Mouse (Mus musculus): Measurements from ENCODE around the gene Nt5dc3. TPM values are rescaled to one million over a fixed set of nuclear protein-coding genes. Genes with fewer than 3 reads are reported as not detected.

Gene Nt5dc3
- polyA plus RNA-seq, 1 experiment from 2014 or later, result 0.99 TPM

DNA sequence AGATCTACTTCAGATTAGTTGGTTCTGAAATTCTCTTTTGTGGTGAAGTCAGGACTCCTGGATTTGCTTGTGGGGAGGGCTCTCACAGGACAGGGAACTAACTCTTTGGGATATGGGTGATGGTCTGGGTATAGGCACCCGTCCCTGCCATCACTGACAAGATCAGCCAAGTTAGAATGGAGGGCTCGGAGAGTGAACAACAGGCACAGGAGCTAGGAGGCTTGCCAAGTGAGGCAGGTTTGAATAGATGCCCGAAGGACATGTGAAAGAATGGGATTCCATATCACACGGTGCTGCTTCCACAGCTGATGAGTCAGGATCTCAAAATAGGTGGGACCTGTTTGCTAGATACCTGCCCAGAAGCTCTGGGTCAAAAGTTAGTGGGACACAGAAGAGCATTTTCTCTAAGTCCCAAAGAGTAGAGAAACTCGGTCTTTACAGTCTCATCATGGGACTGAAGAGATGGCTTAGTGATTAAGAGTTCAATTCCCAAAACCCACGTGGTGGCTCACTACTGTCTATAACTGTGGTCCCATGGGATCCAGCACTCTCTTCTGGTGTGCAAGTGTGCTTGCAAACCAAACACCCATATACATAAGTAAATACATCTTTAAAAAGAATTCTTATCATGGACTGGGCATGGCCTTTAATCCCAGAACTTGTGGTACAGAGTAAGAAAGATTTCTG lies 22.8 kb upstream of the Nt5dc3 start:
- DNase-seq (ENCODE audit: low spot score) (no peak), ATAC-seq (replicated peaks; ENCODE audit: low FRiP score, low read depth) (no peak)
- WGBS, result 85% methylated on average over 6 of the region's 6 CpGs
- Histone ChIP-seq H3K36me3 (ENCODE audit: insufficient read depth, low read length) (no peaks in the 10 kb centered on the region), H3K9ac (ENCODE audit: low read depth, low read length) (no peak overlapping the region), H3K27ac (no peak overlapping the region), H3K4me1 (replicated peaks; ENCODE audit: insufficient read depth, low read length) (no peaks in the 10 kb centered on the region), H3K27me3 (ENCODE audit: insufficient read depth, low read length) (no peaks in the 10 kb centered on the region), H3K4me2 (ENCODE audit: low read length) (no peak overlapping the region), H3K9me3 (replicated peaks; ENCODE audit: low read length) (no peaks in the 10 kb centered on the region), H3K4me3 (replicated peaks; ENCODE audit: low read depth, low read length) (no peak overlapping the region)
- TF ChIP-seq CTCF (IDR thresholded peaks at IDR 0.05; ENCODE audit: low read depth), result no peak

DNA sequence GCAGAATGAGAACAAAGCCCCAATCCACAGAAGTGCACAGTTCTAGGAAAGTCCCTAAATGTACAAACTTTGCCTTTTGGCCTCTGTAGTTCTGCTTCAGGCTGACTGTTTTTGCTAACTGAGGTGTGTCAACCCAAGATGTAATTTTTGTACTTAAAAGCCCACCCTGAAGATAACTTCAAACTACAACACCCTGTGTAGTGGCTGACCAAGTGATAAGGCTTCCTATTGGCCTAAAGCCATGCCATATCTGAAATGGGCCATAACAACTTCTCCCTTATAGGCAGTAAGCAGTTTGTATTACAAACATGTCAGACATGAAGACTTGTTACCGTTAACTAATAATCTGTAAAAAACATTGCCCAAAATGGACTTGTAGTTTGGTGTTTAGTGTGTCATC lies 21.1 kb upstream of the Nt5dc3 start:
- H3K27me3 ChIP-seq (ENCODE audit: insufficient read depth, low read length), result no peaks in the 10 kb centered on the region
- no peak overlapping the region for H3K9ac ChIP-seq (ENCODE audit: low read depth, low read length)
- H3K27ac ChIP-seq, result no peak overlapping the region
- no peaks in the 10 kb centered on the region for H3K36me3 ChIP-seq (ENCODE audit: insufficient read depth, low read length)
- WGBS, result 83% methylated on average over 1 of the region's 1 CpGs
- no peaks in the 10 kb centered on the region for H3K4me1 ChIP-seq (replicated peaks; ENCODE audit: insufficient read depth, low read length)
- H3K4me2 ChIP-seq (ENCODE audit: low read length), result no peak overlapping the region
- ATAC-seq (replicated peaks; ENCODE audit: low FRiP score, low read depth) (no peak), DNase-seq (ENCODE audit: low spot score) (no peak)
- no peaks in the 10 kb centered on the region for H3K9me3 ChIP-seq (replicated peaks; ENCODE audit: low read length)
- H3K4me3 ChIP-seq (replicated peaks; ENCODE audit: low read depth, low read length), result no peak overlapping the region
- no peak for TF ChIP-seq CTCF (IDR thresholded peaks at IDR 0.05; ENCODE audit: low read depth)

DNA sequence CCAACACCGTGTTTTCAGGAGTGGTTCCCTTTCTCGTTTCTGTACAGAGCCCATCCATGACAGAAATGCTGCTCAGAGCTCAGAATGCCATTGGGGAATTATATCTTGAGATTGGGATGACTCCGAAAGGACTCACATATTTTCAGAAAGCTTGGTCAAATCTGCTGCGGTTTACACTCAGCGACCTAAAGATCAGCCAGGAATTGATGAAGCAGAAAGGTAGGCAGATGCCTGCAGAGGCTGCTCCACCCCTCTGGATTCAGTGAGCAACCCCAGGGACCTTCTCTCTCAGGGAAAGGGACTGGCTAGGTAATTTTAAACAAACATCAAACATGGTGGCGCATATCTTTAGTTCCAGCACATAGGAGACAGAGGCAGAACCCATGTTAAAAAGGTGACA lies 20.6 kb upstream of the Nt5dc3 start:
- H3K4me2 ChIP-seq (ENCODE audit: low read length), result no peak overlapping the region
- H3K4me3 ChIP-seq (replicated peaks; ENCODE audit: low read depth, low read length), result no peak overlapping the region
- 81% methylated on average over 6 of the region's 6 CpGs for WGBS
- DNase-seq (ENCODE audit: low spot score) (no peak), ATAC-seq (replicated peaks; ENCODE audit: low FRiP score, low read depth) (no peak)
- no peak overlapping the region for H3K9ac ChIP-seq (ENCODE audit: low read depth, low read length)
- no peaks in the 10 kb centered on the region for H3K27me3 ChIP-seq (ENCODE audit: insufficient read depth, low read length)
- H3K27ac ChIP-seq, result no peak overlapping the region
- no peaks in the 10 kb centered on the region for H3K4me1 ChIP-seq (replicated peaks; ENCODE audit: insufficient read depth, low read length)
- no peaks in the 10 kb centered on the region for H3K36me3 ChIP-seq (ENCODE audit: insufficient read depth, low read length)
- no peak for TF ChIP-seq CTCF (IDR thresholded peaks at IDR 0.05; ENCODE audit: low read depth)
- H3K9me3 ChIP-seq (replicated peaks; ENCODE audit: low read length), result no peaks in the 10 kb centered on the region

DNA sequence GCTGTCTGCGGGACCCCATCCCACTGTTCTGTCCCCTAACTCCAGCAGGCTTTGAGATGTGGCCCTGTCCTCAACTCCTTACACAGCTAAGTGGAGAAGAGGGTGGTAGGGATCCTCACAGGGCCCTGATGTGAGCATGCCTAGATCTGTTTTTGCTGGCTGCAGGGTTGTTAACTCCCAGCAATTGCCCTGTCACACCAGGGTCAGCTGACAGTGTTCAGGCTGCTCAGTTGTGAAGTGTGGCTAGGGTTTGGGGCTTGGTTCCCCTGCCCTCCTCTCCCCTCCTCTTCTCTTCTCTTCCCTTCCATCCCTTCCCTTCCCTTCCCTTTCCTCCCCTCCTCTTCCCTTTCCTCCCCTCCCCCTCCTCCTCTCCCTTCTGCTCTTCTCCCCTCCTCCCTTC lies 17.6 kb upstream of the Nt5dc3 start:
- DNase-seq (ENCODE audit: low spot score), result no peak
- no peak for TF ChIP-seq CTCF (IDR thresholded peaks at IDR 0.05; ENCODE audit: low read depth)
- no peak overlapping the region for H3K9ac ChIP-seq (ENCODE audit: low read depth, low read length)
- no peaks in the 10 kb centered on the region for H3K27me3 ChIP-seq (ENCODE audit: insufficient read depth, low read length)
- ATAC-seq (replicated peaks; ENCODE audit: low FRiP score, low read depth), result no peak
- H3K27ac ChIP-seq, result no peak overlapping the region
- H3K4me3 ChIP-seq (replicated peaks; ENCODE audit: low read depth, low read length), result no peak overlapping the region
- no peaks in the 10 kb centered on the region for H3K9me3 ChIP-seq (replicated peaks; ENCODE audit: low read length)
- H3K36me3 ChIP-seq (ENCODE audit: insufficient read depth, low read length), result no peaks in the 10 kb centered on the region
- no peak overlapping the region for H3K4me2 ChIP-seq (ENCODE audit: low read length)
- WGBS, result 86% methylated on average over 1 of the region's 1 CpGs
- H3K4me1 ChIP-seq (replicated peaks; ENCODE audit: insufficient read depth, low read length), result no peaks in the 10 kb centered on the region

DNA sequence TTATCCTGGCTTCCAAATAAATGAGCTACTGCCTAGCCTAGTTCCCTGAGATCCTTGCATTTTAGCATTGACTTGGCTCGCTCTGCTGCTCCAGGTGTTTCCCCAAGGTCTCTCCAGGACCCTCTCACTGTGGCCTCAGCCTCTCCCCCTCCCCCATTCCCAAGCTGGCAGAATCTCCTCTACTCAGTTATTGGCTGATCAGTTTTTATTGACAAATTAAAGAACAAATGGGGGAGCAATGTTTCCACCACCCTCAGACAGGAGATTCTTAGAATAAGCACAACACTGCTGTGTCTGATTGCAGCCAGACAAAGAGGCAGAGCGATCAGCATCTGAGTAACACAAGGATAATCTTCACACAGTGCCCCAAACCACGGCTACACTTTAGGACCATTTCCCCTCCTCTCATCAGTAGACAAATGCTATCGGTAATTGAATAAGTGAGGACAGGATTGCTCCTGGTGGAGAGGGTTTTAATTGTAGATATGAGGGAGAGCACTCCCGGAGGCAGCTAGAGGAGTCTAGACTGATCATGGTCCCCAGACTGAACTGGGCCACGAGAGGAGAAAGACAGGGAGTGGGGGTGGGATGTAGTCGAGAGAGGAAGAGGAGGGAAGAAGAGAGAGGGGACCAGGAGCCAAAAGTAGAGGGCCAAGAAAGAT lies 17.0 kb upstream of the Nt5dc3 start:
- no peaks in the 10 kb centered on the region for H3K9me3 ChIP-seq (replicated peaks; ENCODE audit: low read length)
- H3K9ac ChIP-seq (ENCODE audit: low read depth, low read length), result no peak overlapping the region
- no peak overlapping the region for H3K4me3 ChIP-seq (replicated peaks; ENCODE audit: low read depth, low read length)
- no peaks in the 10 kb centered on the region for H3K4me1 ChIP-seq (replicated peaks; ENCODE audit: insufficient read depth, low read length)
- H3K36me3 ChIP-seq (ENCODE audit: insufficient read depth, low read length), result no peaks in the 10 kb centered on the region
- H3K4me2 ChIP-seq (ENCODE audit: low read length), result no peak overlapping the region
- H3K27me3 ChIP-seq (ENCODE audit: insufficient read depth, low read length), result no peaks in the 10 kb centered on the region
- WGBS, result 32% methylated on average over 7 of the region's 7 CpGs
- no peak overlapping the region for H3K27ac ChIP-seq
- DNase-seq (ENCODE audit: low spot score) (no peak), ATAC-seq (replicated peaks; ENCODE audit: low FRiP score, low read depth) (no peak)
- no peak for TF ChIP-seq CTCF (IDR thresholded peaks at IDR 0.05; ENCODE audit: low read depth)

DNA sequence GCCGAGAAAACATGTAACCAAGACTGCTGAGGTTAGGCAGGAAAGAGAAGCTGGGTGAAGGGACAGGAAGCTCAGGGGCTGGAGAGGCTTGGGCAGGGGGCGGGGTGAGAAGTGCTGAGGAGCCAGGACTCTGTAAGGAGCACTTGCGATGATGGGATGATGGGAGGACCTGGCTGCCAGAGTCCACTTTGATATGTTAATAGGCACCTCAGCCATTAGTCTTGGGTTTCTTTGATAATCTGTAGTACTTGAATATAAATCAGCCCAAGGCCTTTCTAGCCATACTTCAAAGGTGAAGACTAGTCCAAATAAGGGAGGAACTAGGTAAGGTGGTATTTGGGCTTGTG lies 16.4 kb upstream of the Nt5dc3 start:
- WGBS, result 55% methylated on average over 3 of the region's 3 CpGs
- no peaks in the 10 kb centered on the region for H3K4me1 ChIP-seq (replicated peaks; ENCODE audit: insufficient read depth, low read length)
- H3K9me3 ChIP-seq (replicated peaks; ENCODE audit: low read length), result no peaks in the 10 kb centered on the region
- ATAC-seq (replicated peaks; ENCODE audit: low FRiP score, low read depth), result no peak
- H3K4me2 ChIP-seq (ENCODE audit: low read length), result no peak overlapping the region
- no peak overlapping the region for H3K27ac ChIP-seq
- H3K36me3 ChIP-seq (ENCODE audit: insufficient read depth, low read length), result no peaks in the 10 kb centered on the region
- no peak overlapping the region for H3K9ac ChIP-seq (ENCODE audit: low read depth, low read length)
- H3K27me3 ChIP-seq (ENCODE audit: insufficient read depth, low read length), result no peaks in the 10 kb centered on the region
- no peak overlapping the region for H3K4me3 ChIP-seq (replicated peaks; ENCODE audit: low read depth, low read length)
- TF ChIP-seq CTCF (IDR thresholded peaks at IDR 0.05; ENCODE audit: low read depth), result no peak
- DNase-seq (ENCODE audit: low spot score), result no peak
